Mouse (Mus musculus): ENCODE results near the gene Tgfbrap1. TPM values are rescaled to one million over a fixed set of nuclear protein-coding genes. Genes with fewer than 3 reads are reported as not detected.
"Not testable (repeated sequence)": the region's sequence is repeated elsewhere in the genome, so short reads cannot be mapped to it uniquely, and the experiment has no call there.

Gene Tgfbrap1
- total RNA-seq, 2 experiments from 2014 or later, result 39.3 to 43.4 TPM

- TF ChIP-seq CTCF (IDR thresholded peaks at IDR 0.05), result peak; percentile 88
- intact Hi-C loops (cut with DNase I), result loop anchor here (1.0 kb wide), 1 partner anchor 150 kb away; no protein-coding TSS in a partner anchor
- Histone ChIP-seq H3K4me3 (no peak overlapping the region), H3K27ac (no peak overlapping the region)
- DNase-seq (ENCODE audit: extremely low spot score in 1 of 2, low spot score in 2 of 2), result peak; percentile 66 to 78
Measured at GRCm38 (mm10) chr1:43065615-43066310, 32.7 kb downstream of the Tgfbrap1 start.

- peak; percentile 38 for TF ChIP-seq CTCF (IDR thresholded peaks at IDR 0.05)
- Histone ChIP-seq H3K4me3 (no peak overlapping the region), H3K27ac (no peak overlapping the region)
- intact Hi-C loops (cut with DNase I), result no loop called here
- DNase-seq (ENCODE audit: extremely low spot score in 1 of 2, low spot score in 2 of 2), result no peak
Measured at GRCm38 (mm10) chr1:43051903-43052302, 46.5 kb downstream of the Tgfbrap1 start.

- Histone ChIP-seq H3K4me3 (no peak overlapping the region), H3K27ac (peak overlapping the region; percentile 36)
- DNase-seq (ENCODE audit: extremely low spot score in 1 of 2, low spot score in 2 of 2), result peak in 1 of 2 experiments; percentile 19
- TF ChIP-seq CTCF (IDR thresholded peaks at IDR 0.05), result no peak
- intact Hi-C loops (cut with DNase I), result no loop called here
Measured at GRCm38 (mm10) chr1:43047811-43048210, 50.6 kb downstream of the Tgfbrap1 start.

- intact Hi-C loops (cut with DNase I), result no loop called here
- no peak for TF ChIP-seq CTCF (IDR thresholded peaks at IDR 0.05)
- no peak for DNase-seq (ENCODE audit: extremely low spot score in 1 of 2, low spot score in 2 of 2)
- Histone ChIP-seq H3K27ac (no peak overlapping the region), H3K4me3 (no peak overlapping the region)
Measured at GRCm38 (mm10) chr1:43046990-43047389, 51.4 kb downstream of the Tgfbrap1 start.

GRCm38 (mm10) chr1:43045204-43045982, 53.0 kb downstream of the Tgfbrap1 start:
- Histone ChIP-seq H3K27ac (no peak overlapping the region), H3K4me3 (no peak overlapping the region)
- no peak for TF ChIP-seq CTCF (IDR thresholded peaks at IDR 0.05)
- no peak for DNase-seq (ENCODE audit: extremely low spot score in 1 of 2, low spot score in 2 of 2)
- intact Hi-C loops (cut with DNase I), result no loop called here

GRCm38 (mm10) chr1:43042271-43042670, 56.2 kb downstream of the Tgfbrap1 start:
- intact Hi-C loops (cut with DNase I), result loop anchor here (2.0 kb wide), 1 partner anchor 127 kb away; no protein-coding TSS in a partner anchor
- Histone ChIP-seq H3K4me3 (no peak overlapping the region), H3K27ac (no peak overlapping the region)
- TF ChIP-seq CTCF (IDR thresholded peaks at IDR 0.05), result peak; percentile 36
- no peak for DNase-seq (ENCODE audit: extremely low spot score in 1 of 2, low spot score in 2 of 2)

GRCm38 (mm10) chr1:43036014-43036413, 62.4 kb downstream of the Tgfbrap1 start:
- intact Hi-C loops (cut with DNase I), result no loop called here

GRCm38 (mm10) chr1:43015153-43015685, 83.2 kb downstream of the Tgfbrap1 start:
- H3K4me3 ChIP-seq; H3K27ac ChIP-seq; DNase-seq (ENCODE audit: extremely low spot score in 1 of 2, low spot score in 2 of 2); intact Hi-C loops (cut with DNase I): not testable (repeated sequence)

More at GRCm38 (mm10) chr1:43036014-43036413, 62.4 kb downstream of the Tgfbrap1 start:
- no peak for DNase-seq (ENCODE audit: extremely low spot score in 1 of 2, low spot score in 2 of 2)
- Histone ChIP-seq H3K4me3 (no peak overlapping the region), H3K27ac (no peak overlapping the region)
- TF ChIP-seq CTCF (IDR thresholded peaks at IDR 0.05), result no peak

- no peak for TF ChIP-seq CTCF (IDR thresholded peaks at IDR 0.05)
- Histone ChIP-seq H3K4me3 (no peak overlapping the region), H3K27ac (no peak overlapping the region)
- no peak for DNase-seq (ENCODE audit: extremely low spot score in 1 of 2, low spot score in 2 of 2)
- intact Hi-C loops (cut with DNase I), result no loop called here
Measured at GRCm38 (mm10) chr1:43010461-43010860, 88.0 kb downstream of the Tgfbrap1 start.

GRCm38 (mm10) chr1:43006524-43006923, 91.9 kb downstream of the Tgfbrap1 start:
- no peak for DNase-seq (ENCODE audit: extremely low spot score in 1 of 2, low spot score in 2 of 2)
- Histone ChIP-seq H3K27ac (peak overlapping the region; percentile 40), H3K4me3 (0 out of 2 replicates have a peak overlapping the region, but pooled peaks have one; percentile 31)
- intact Hi-C loops (cut with DNase I), result no loop called here
- no peak for TF ChIP-seq CTCF (IDR thresholded peaks at IDR 0.05)

GRCm38 (mm10) chr1:43006051-43006514, 92.4 kb downstream of the Tgfbrap1 start:
- no peak for TF ChIP-seq CTCF (IDR thresholded peaks at IDR 0.05)
- peak overlapping the region; percentile 31; the same call in 1 of the 2 replicates for H3K4me3 ChIP-seq
- peak; percentile 19 to 33 for DNase-seq (ENCODE audit: extremely low spot score in 1 of 2, low spot score in 2 of 2)
- intact Hi-C loops (cut with DNase I), result no loop called here
- peak overlapping the region; percentile 40 for H3K27ac ChIP-seq

Small RNA genes within 50 kb of the gene (microRNA-seq; reads per million reads assigned to microRNA genes)
- gene Gm24001, result 0 reads per million in 2 experiments

Other genes starting within 250 kb of the Tgfbrap1 start
- gene Mrps9, start 247.4 kb downstream of the Tgfbrap1 start, total RNA-seq (2021), result 10 to 100 TPM; 42.0 to 42.3 TPM
- gene Gpr45, start 145.8 kb downstream of the Tgfbrap1 start, total RNA-seq (2021), result 10 to 100 TPM; 17.7 TPM
- 10 to 100 TPM; 22.7 to 26.0 TPM for gene AI597479, start 73 bp upstream of the Tgfbrap1 start, total RNA-seq (2021)
- 10 to 100 TPM; 56.3 to 62.8 TPM for gene Fhl2, start 98.3 kb upstream of the Tgfbrap1 start, total RNA-seq (2021)

All from left cerebral cortex, adult 2 months (tissue).